Mouse (Mus musculus) bone marrow, adult 2 months (tissue): ENCODE measurements around the gene Togaram2.

Experiments
- CTCF ChIP-seq: fragments of 200-500 bp; IDR thresholded peaks from 2 replicates; pipeline ENCODE4 v1.5.1; 2011; ENCODE audit warnings: low read length, control low read depth; ENCODE audit not compliant: control insufficient read depth, insufficient read depth
- POLR2A ChIP-seq: fragments of 200-500 bp; IDR thresholded peaks from 2 replicates; pipeline ENCODE4 v1.6.1; 2011; ENCODE audit warnings: low read depth, mild to moderate bottlenecking, control low read depth, low read length, borderline replicate concordance; ENCODE audit not compliant: control insufficient read depth

DNA sequence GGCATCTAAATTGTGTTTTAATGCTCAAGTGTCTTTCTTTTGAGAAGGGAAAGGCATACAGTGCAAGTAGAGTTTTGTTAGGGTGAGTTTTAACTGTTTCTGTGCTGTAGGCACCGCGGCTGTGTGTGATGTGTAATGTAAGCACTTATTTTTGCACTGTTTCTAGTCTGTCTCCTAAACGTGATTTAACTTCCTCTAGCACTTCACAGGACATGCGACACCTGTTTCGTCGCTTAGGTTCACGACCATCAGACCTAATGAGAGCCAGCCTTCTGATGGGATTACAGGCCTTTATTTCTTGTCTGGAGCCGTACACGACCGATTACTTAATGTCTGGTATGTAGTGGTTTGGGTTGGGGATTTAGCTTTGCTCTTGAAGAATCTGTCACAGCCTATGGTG, 41.3 kb upstream of the Togaram2 start:
- TF ChIP-seq CTCF (no peak), POLR2A (no peak)
